Mouse (Mus musculus): ENCODE data around the gene Mphosph10. TPM values are rescaled to one million over a fixed set of nuclear protein-coding genes. Genes with fewer than 3 reads are reported as not detected.
A peak's percentile ranks its signal among the peaks of the same experiment; 100 is the strongest.

The Mphosph10 gene
- polyA plus RNA-seq, 1 experiment: 28.8 TPM

GRCm38 (mm10) chr7:64391479-64391878 is 589 bp downstream of the Mphosph10 start:
- WGBS: 2% methylated on average over 8 of the region's 8 CpGs
- H3K4me3 ChIP-seq (replicated peaks; ENCODE audit: control insufficient read depth, low read depth, low read length): peak overlapping the region; percentile 100
- H3K27ac ChIP-seq (ENCODE audit: control insufficient read depth, insufficient read depth, low read depth, low read length, poor library complexity): no peak overlapping the region; the same call in 1 of the 2 replicates
- peaks cover 1% of the 10 kb centered on the region; the same call in 1 of the 2 replicates for H3K4me1 ChIP-seq (ENCODE audit: control insufficient read depth, insufficient read depth, low read length)
- TF ChIP-seq POLR2A (IDR thresholded peaks at IDR 0.05; ENCODE audit: borderline replicate concordance, control insufficient read depth, low read depth, low read length) (no peak), CTCF (IDR thresholded peaks at IDR 0.05; ENCODE audit: control insufficient read depth, insufficient read depth, low read length) (no peak)

GRCm38 (mm10) chr7:64373830-64374562 is 18.1 kb downstream of the Mphosph10 start, which contains the start of gene Fan1:
Gene Fan1, minus strand, starts transcription at chr7:64374095.
- TF ChIP-seq POLR2A (IDR thresholded peaks at IDR 0.05; ENCODE audit: borderline replicate concordance, control insufficient read depth, low read depth, low read length) (peak; percentile 65; the same call in 1 of the 2 replicates), CTCF (IDR thresholded peaks at IDR 0.05; ENCODE audit: control insufficient read depth, insufficient read depth, low read length) (peak; percentile 30; the same call in 1 of the 2 replicates)
- no peaks in the 10 kb centered on the region; the same call in 1 of the 2 replicates for H3K4me1 ChIP-seq (ENCODE audit: control insufficient read depth, insufficient read depth, low read length)
- H3K4me3 ChIP-seq (replicated peaks; ENCODE audit: control insufficient read depth, low read depth, low read length): peak within 1 kb of the TSS; percentile 74
- WGBS: 6% methylated on average over 27 of the region's 27 CpGs
- H3K27ac ChIP-seq (ENCODE audit: control insufficient read depth, insufficient read depth, low read depth, low read length, poor library complexity): peak within 1 kb of the TSS; percentile 71

- WGBS: 6% methylated on average over 18 of the region's 18 CpGs
- Histone ChIP-seq H3K4me3 (replicated peaks; ENCODE audit: control insufficient read depth, low read depth, low read length) (peak overlapping the region; percentile 74), H3K4me1 (ENCODE audit: control insufficient read depth, insufficient read depth, low read length) (no peaks in the 10 kb centered on the region; the same call in 1 of the 2 replicates), H3K27ac (ENCODE audit: control insufficient read depth, insufficient read depth, low read depth, low read length, poor library complexity) (peak overlapping the region; percentile 71)
- TF ChIP-seq CTCF (IDR thresholded peaks at IDR 0.05; ENCODE audit: control insufficient read depth, insufficient read depth, low read length): no peak
- TF ChIP-seq POLR2A (IDR thresholded peaks at IDR 0.05; ENCODE audit: borderline replicate concordance, control insufficient read depth, low read depth, low read length): no peak
These were observed 18.8 kb downstream of the Mphosph10 start for GRCm38 (mm10) chr7:64373147-64373829.

GRCm38 (mm10) chr7:64371940-64372878 is 19.9 kb downstream of the Mphosph10 start:
- TF ChIP-seq CTCF (IDR thresholded peaks at IDR 0.05; ENCODE audit: control insufficient read depth, insufficient read depth, low read length) (no peak), POLR2A (IDR thresholded peaks at IDR 0.05; ENCODE audit: borderline replicate concordance, control insufficient read depth, low read depth, low read length) (no peak)
- WGBS: 92% methylated on average over 23 of the region's 23 CpGs
- H3K27ac ChIP-seq (ENCODE audit: control insufficient read depth, insufficient read depth, low read depth, low read length, poor library complexity): no peak overlapping the region
- H3K4me3 ChIP-seq (replicated peaks; ENCODE audit: control insufficient read depth, low read depth, low read length): no peak overlapping the region
- H3K4me1 ChIP-seq (ENCODE audit: control insufficient read depth, insufficient read depth, low read length): no peaks in the 10 kb centered on the region; the same call in 1 of the 2 replicates

GRCm38 (mm10) chr7:64369841-64370240 is 22.2 kb downstream of the Mphosph10 start:
- Histone ChIP-seq H3K27ac (ENCODE audit: control insufficient read depth, insufficient read depth, low read depth, low read length, poor library complexity) (no peak overlapping the region), H3K4me3 (replicated peaks; ENCODE audit: control insufficient read depth, low read depth, low read length) (no peak overlapping the region), H3K4me1 (ENCODE audit: control insufficient read depth, insufficient read depth, low read length) (no peaks in the 10 kb centered on the region; the same call in 1 of the 2 replicates)
- no peak for TF ChIP-seq CTCF (IDR thresholded peaks at IDR 0.05; ENCODE audit: control insufficient read depth, insufficient read depth, low read length)
- WGBS: 80% methylated on average over 6 of the region's 6 CpGs

- Histone ChIP-seq H3K4me3 (replicated peaks; ENCODE audit: control insufficient read depth, low read depth, low read length) (no peak overlapping the region), H3K27ac (ENCODE audit: control insufficient read depth, insufficient read depth, low read depth, low read length, poor library complexity) (no peak overlapping the region), H3K4me1 (ENCODE audit: control insufficient read depth, insufficient read depth, low read length) (no peaks in the 10 kb centered on the region)
- no peak for TF ChIP-seq POLR2A (IDR thresholded peaks at IDR 0.05; ENCODE audit: borderline replicate concordance, control insufficient read depth, low read depth, low read length)
- no peak for TF ChIP-seq CTCF (IDR thresholded peaks at IDR 0.05; ENCODE audit: control insufficient read depth, insufficient read depth, low read length)
- WGBS: 87% methylated on average over 5 of the region's 5 CpGs
These were observed 26.2 kb downstream of the Mphosph10 start for GRCm38 (mm10) chr7:64365863-64366262.

- no peak overlapping the region for H3K4me3 ChIP-seq (replicated peaks; ENCODE audit: control insufficient read depth, low read depth, low read length)
- no peaks in the 10 kb centered on the region for H3K4me1 ChIP-seq (ENCODE audit: control insufficient read depth, insufficient read depth, low read length)
- TF ChIP-seq POLR2A (IDR thresholded peaks at IDR 0.05; ENCODE audit: borderline replicate concordance, control insufficient read depth, low read depth, low read length) (no peak), CTCF (IDR thresholded peaks at IDR 0.05; ENCODE audit: control insufficient read depth, insufficient read depth, low read length) (no peak)
- H3K27ac ChIP-seq (ENCODE audit: control insufficient read depth, insufficient read depth, low read depth, low read length, poor library complexity): no peak overlapping the region
- 72% methylated on average over 3 of the region's 3 CpGs for WGBS
These were observed 31.5 kb downstream of the Mphosph10 start for GRCm38 (mm10) chr7:64360586-64360945.

All from bone marrow, adult 2 months (tissue).